Mouse (Mus musculus): ENCODE results near the gene Hbp1. TPM values are rescaled to one million over a fixed set of nuclear protein-coding genes. Genes with fewer than 3 reads are reported as not detected.
A peak's percentile ranks its signal among the peaks of the same experiment; 100 is the strongest.

Hbp1 gene
- polyA plus RNA-seq, 1 experiment from 2014 or later = 70.8 TPM

DNA sequence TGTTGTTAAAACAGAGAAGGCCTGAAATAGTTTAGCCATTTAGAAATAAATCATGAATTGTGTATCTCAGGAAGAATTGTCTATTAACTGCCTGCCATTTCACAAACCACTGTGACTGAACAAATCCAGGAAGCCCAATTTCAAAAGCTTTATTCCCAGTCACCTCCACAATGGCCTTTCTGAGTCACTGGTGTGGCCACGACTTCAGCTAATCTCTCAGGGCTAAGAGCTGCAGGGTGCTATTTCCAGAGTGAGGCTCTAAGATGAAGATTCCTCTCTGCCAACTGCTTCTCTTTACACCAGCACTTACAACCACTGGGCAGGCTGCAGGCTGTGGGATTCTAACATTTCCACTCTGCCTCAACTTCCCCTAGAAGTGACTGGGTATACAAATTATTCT lies 18.8 kb upstream of the Hbp1 start:
- no peaks in the 10 kb centered on the region for H3K4me1 ChIP-seq (ENCODE audit: control insufficient read depth, insufficient read depth, low read length)
- H3K9ac ChIP-seq (replicated peaks; ENCODE audit: low read length) = no peak overlapping the region
- H3K9me3 ChIP-seq (ENCODE audit: control insufficient read depth, low read length) = no peaks in the 10 kb centered on the region
- no peak for ATAC-seq (ENCODE audit: low FRiP score, low TSS enrichment)
- no peak overlapping the region for H3K4me2 ChIP-seq (ENCODE audit: low read length)
- 3% methylated on average over 1 of the region's 1 CpGs for WGBS
- H3K27ac ChIP-seq (replicated peaks; ENCODE audit: low read depth, low read length) = no peak overlapping the region
- H3K4me3 ChIP-seq (replicated peaks; ENCODE audit: low read depth, low read length) = no peak overlapping the region
- H3K27me3 ChIP-seq (ENCODE audit: control insufficient read depth, insufficient read depth, low read length) = no peaks in the 10 kb centered on the region
- DNase-seq = no peak
- peaks cover 30% of the 10 kb centered on the region for H3K36me3 ChIP-seq (ENCODE audit: control insufficient read depth, insufficient read depth, low read length)

DNA sequence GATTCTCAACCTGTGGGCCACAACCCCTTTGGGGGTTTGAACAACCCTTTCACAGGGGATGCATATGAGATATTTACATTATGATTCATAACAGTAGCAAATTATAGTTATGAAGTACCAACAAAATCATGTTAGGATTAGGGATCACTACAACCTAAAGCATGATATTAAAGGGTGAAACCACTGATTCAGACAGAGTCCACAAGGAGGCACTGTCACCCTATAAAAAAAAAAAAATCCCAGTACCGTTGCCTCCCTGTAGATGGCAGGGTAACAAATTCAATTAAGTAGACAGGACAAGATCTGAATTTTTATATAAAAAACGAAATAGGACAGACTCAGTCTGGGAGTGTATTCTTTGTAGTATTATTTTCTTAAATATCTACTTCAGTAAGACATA lies 17.2 kb upstream of the Hbp1 start:
- Histone ChIP-seq H3K4me1 (ENCODE audit: control insufficient read depth, insufficient read depth, low read length) (no peaks in the 10 kb centered on the region), H3K9ac (replicated peaks; ENCODE audit: low read length) (no peak overlapping the region), H3K4me3 (replicated peaks; ENCODE audit: low read depth, low read length) (no peak overlapping the region), H3K4me2 (ENCODE audit: low read length) (no peak overlapping the region), H3K27ac (replicated peaks; ENCODE audit: low read depth, low read length) (no peak overlapping the region), H3K9me3 (ENCODE audit: control insufficient read depth, low read length) (no peaks in the 10 kb centered on the region), H3K36me3 (ENCODE audit: control insufficient read depth, insufficient read depth, low read length) (peaks cover 39% of the 10 kb centered on the region), H3K27me3 (ENCODE audit: control insufficient read depth, insufficient read depth, low read length) (no peaks in the 10 kb centered on the region)
- WGBS = 5% methylated on average over 2 of the region's 2 CpGs
- DNase-seq (peak; percentile 85), ATAC-seq (ENCODE audit: low FRiP score, low TSS enrichment) (peak; percentile 64; the same call in 1 of the 2 replicates)

DNA sequence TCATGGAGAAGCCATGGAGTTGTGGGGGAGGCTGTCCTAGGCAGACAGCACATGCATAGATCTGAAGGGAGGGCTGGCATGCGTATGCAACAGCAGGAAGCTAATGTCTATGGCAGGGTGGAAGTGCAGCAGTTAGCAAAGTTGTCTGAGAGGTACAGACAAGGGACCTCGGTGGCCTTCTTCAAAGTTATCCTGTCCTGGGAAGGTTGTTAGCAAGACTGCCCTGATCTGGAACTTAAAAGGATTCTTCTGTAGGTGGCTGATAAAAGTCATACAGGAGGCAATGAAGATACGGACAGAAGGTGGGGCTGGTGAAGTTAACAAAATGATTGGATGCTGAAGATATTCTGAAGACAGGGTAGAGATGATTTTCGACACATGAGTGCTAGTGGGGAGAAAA lies 16.1 kb upstream of the Hbp1 start:
- 86% methylated on average over 4 of the region's 4 CpGs for WGBS
- Histone ChIP-seq H3K4me3 (replicated peaks; ENCODE audit: low read depth, low read length) (no peak overlapping the region), H3K4me1 (ENCODE audit: control insufficient read depth, insufficient read depth, low read length) (no peaks in the 10 kb centered on the region), H3K27me3 (ENCODE audit: control insufficient read depth, insufficient read depth, low read length) (no peaks in the 10 kb centered on the region), H3K36me3 (ENCODE audit: control insufficient read depth, insufficient read depth, low read length) (peaks cover 37% of the 10 kb centered on the region), H3K4me2 (ENCODE audit: low read length) (no peak overlapping the region), H3K27ac (replicated peaks; ENCODE audit: low read depth, low read length) (no peak overlapping the region), H3K9me3 (ENCODE audit: control insufficient read depth, low read length) (no peaks in the 10 kb centered on the region), H3K9ac (replicated peaks; ENCODE audit: low read length) (no peak overlapping the region)
- ATAC-seq (ENCODE audit: low FRiP score, low TSS enrichment) (no peak), DNase-seq (no peak)

DNA sequence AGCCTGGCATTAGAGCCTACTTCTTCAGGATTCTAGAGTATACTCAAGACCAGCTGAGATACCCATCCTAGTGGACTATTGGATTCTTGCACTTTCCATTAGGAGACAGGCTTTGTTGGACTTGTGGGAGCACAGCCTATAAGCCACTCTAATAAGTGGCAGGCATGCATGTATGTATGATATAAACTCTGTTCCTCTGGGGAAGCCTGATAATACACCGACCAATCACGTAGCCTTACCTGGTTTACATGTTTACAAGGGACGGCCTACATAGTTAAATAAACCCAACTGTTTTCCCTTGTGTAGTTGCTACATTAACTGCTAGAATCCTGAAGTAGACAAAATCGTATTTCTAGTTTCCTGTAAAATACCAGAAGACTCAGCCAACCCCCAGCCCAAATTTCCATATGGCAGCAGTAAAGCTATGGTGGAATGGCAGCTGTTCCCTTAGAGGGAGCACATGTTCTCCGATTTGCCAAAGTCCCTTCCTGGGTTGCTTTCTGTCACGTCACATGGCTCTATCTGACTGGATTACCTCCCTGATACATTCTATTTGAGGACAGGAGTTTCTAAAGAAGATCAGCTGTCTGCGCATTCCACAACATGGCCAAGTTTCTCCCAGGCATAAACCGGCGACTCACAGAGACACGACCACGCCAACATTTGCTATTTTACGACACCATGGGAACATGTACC lies 15.3 kb upstream of the Hbp1 start:
- DNase-seq (no peak), ATAC-seq (ENCODE audit: low FRiP score, low TSS enrichment) (no peak)
- Histone ChIP-seq H3K36me3 (ENCODE audit: control insufficient read depth, insufficient read depth, low read length) (peaks cover 31% of the 10 kb centered on the region), H3K4me1 (ENCODE audit: control insufficient read depth, insufficient read depth, low read length) (no peaks in the 10 kb centered on the region), H3K4me3 (replicated peaks; ENCODE audit: low read depth, low read length) (no peak overlapping the region), H3K9ac (replicated peaks; ENCODE audit: low read length) (no peak overlapping the region), H3K27ac (replicated peaks; ENCODE audit: low read depth, low read length) (no peak overlapping the region), H3K27me3 (ENCODE audit: control insufficient read depth, insufficient read depth, low read length) (no peaks in the 10 kb centered on the region), H3K9me3 (ENCODE audit: control insufficient read depth, low read length) (no peaks in the 10 kb centered on the region), H3K4me2 (ENCODE audit: low read length) (no peak overlapping the region)
- WGBS = 92% methylated on average over 12 of the region's 12 CpGs

DNA sequence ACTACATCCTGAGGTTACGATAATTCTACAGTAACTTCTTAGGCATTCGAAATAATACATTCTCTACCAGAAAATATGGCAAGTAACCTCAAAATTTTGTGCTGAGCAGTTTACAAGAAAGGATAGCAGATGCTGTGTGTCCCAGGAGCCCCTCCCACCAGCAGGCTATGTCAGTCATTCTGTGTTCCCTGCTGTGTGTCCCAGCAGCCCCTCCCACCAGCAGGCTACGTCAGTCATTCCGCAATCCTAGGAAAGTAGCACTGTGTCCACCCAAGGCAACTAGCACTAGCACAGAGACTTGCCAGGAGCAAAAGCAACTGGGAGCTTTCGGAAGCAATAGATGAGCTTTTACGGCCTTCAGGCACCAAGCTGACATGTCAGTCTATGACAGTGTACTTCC lies 13.7 kb upstream of the Hbp1 start:
- ATAC-seq (ENCODE audit: low FRiP score, low TSS enrichment) (no peak), DNase-seq (no peak)
- 80% methylated on average over 6 of the region's 6 CpGs for WGBS
- no peaks in the 10 kb centered on the region for H3K9me3 ChIP-seq (ENCODE audit: control insufficient read depth, low read length)
- no peaks in the 10 kb centered on the region for H3K27me3 ChIP-seq (ENCODE audit: control insufficient read depth, insufficient read depth, low read length)
- no peak overlapping the region for H3K4me2 ChIP-seq (ENCODE audit: low read length)
- peak overlapping the region; percentile 49; the same call in 1 of the 2 replicates for H3K27ac ChIP-seq (replicated peaks; ENCODE audit: low read depth, low read length)
- H3K9ac ChIP-seq (replicated peaks; ENCODE audit: low read length) = no peak overlapping the region
- H3K4me1 ChIP-seq (ENCODE audit: control insufficient read depth, insufficient read depth, low read length) = no peaks in the 10 kb centered on the region
- H3K36me3 ChIP-seq (ENCODE audit: control insufficient read depth, insufficient read depth, low read length) = peaks cover 38% of the 10 kb centered on the region
- H3K4me3 ChIP-seq (replicated peaks; ENCODE audit: low read depth, low read length) = no peak overlapping the region

DNA sequence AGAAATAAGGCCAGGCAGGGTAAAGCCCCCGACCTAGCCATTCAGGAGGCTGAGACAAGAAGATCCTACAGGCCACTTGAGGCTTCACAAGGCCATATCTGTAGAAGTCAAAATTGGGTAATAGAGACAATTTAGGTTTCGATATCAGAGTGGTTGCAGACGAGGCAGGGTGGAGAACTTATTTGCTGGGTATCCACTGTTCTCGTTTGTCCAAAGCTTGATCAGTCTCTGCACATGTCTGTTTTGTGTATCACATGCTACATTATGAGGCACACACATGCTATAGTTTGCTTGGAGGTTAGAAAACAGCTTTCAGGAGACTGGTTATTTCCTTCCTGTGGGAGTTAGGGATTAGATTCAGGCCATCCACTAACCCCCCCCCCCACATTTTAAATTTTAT lies 5.5 kb upstream of the Hbp1 start:
- 88% methylated on average over 4 of the region's 4 CpGs for WGBS
- Histone ChIP-seq H3K4me3 (replicated peaks; ENCODE audit: low read depth, low read length) (no peak overlapping the region), H3K9ac (replicated peaks; ENCODE audit: low read length) (no peak overlapping the region), H3K4me2 (ENCODE audit: low read length) (no peak overlapping the region), H3K27ac (replicated peaks; ENCODE audit: low read depth, low read length) (no peak overlapping the region), H3K4me1 (ENCODE audit: control insufficient read depth, insufficient read depth, low read length) (no peaks in the 10 kb centered on the region; the same call in 1 of the 2 replicates), H3K27me3 (ENCODE audit: control insufficient read depth, insufficient read depth, low read length) (no peaks in the 10 kb centered on the region), H3K9me3 (ENCODE audit: control insufficient read depth, low read length) (no peaks in the 10 kb centered on the region), H3K36me3 (ENCODE audit: control insufficient read depth, insufficient read depth, low read length) (peaks cover 9% of the 10 kb centered on the region)
- DNase-seq = no peak
- ATAC-seq (ENCODE audit: low FRiP score, low TSS enrichment) = no peak

DNA sequence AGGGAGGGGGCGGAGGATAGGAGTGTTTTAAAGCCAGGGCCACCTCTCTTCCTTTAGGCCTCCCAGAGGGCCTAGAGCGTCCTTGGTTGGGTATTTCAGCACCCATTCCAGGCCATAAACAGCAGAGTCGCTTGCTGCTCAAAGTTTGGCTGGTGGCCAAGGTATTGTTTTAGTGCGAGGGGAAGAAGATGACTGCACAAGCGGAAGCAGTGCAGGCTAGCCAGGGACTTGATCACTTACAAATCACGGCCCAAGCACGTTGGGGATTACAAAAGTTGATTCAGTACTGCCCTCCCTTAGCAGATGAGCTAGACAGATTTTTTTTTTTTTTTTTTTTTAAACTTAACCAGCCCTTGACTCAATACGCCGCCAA lies 310 bp upstream of the Hbp1 start:
- peak overlapping the region; percentile 30; the same call in 1 of the 2 replicates for H3K9ac ChIP-seq (replicated peaks; ENCODE audit: low read length)
- no peaks in the 10 kb centered on the region for H3K9me3 ChIP-seq (ENCODE audit: control insufficient read depth, low read length)
- H3K4me3 ChIP-seq (replicated peaks; ENCODE audit: low read depth, low read length) = peak overlapping the region; percentile 35
- H3K27me3 ChIP-seq (ENCODE audit: control insufficient read depth, insufficient read depth, low read length) = no peaks in the 10 kb centered on the region
- WGBS = 5% methylated on average over 9 of the region's 9 CpGs
- peak overlapping the region; percentile 75 for H3K27ac ChIP-seq (replicated peaks; ENCODE audit: low read depth, low read length)
- H3K36me3 ChIP-seq (ENCODE audit: control insufficient read depth, insufficient read depth, low read length) = no peaks in the 10 kb centered on the region
- ATAC-seq (ENCODE audit: low FRiP score, low TSS enrichment) (no peak), DNase-seq (no peak)
- H3K4me1 ChIP-seq (ENCODE audit: control insufficient read depth, insufficient read depth, low read length) = no peaks in the 10 kb centered on the region; the same call in 1 of the 2 replicates
- peak overlapping the region; percentile 64 for H3K4me2 ChIP-seq (ENCODE audit: low read length)

DNA sequence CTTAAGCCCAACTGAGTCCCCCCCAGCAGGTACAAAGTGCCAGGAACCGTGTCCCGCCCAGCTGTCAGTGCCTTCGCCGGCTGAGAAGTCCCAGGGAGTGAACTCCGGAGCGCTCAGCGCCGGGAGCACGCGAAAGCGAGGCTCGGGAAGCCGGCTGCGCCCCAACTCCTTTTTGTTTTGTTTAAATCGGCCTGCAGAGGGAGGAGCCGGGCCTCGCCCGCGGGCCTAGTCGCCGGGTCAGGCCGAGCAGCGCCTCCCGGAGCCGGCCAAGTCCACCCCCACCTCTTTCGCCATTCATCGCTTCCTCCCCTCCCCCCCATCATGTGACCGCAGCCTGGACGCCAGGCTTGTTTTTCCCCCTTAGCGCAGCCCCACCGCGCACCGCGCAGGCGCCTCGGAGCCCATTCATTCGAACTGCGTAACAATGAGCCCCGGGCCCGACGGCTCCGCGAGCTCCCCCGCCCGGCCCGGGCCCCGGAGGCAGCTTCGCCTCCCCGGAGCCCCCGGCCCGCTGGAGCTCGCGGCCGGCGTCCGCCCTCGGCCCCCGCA lies 1.1 kb downstream of the Hbp1 start:
- no peaks in the 10 kb centered on the region for H3K27me3 ChIP-seq (ENCODE audit: control insufficient read depth, insufficient read depth, low read length)
- no peaks in the 10 kb centered on the region for H3K9me3 ChIP-seq (ENCODE audit: control insufficient read depth, low read length)
- peak overlapping the region; percentile 66 for H3K4me2 ChIP-seq (ENCODE audit: low read length)
- H3K4me3 ChIP-seq (replicated peaks; ENCODE audit: low read depth, low read length) = peak overlapping the region; percentile 91
- H3K9ac ChIP-seq (replicated peaks; ENCODE audit: low read length) = peak overlapping the region; percentile 80
- no peaks in the 10 kb centered on the region; the same call in 1 of the 2 replicates for H3K4me1 ChIP-seq (ENCODE audit: control insufficient read depth, insufficient read depth, low read length)
- H3K27ac ChIP-seq (replicated peaks; ENCODE audit: low read depth, low read length) = peak overlapping the region; percentile 98
- WGBS = under 1% methylated on average over 58 of the region's 58 CpGs
- ATAC-seq (ENCODE audit: low FRiP score, low TSS enrichment) (peak; percentile 83), DNase-seq (peak; percentile 97)
- no peaks in the 10 kb centered on the region for H3K36me3 ChIP-seq (ENCODE audit: control insufficient read depth, insufficient read depth, low read length)

All from midbrain, embryonic 14.5 days (tissue).